Mouse (Mus musculus) brain, embryonic 14.5 days (tissue): ENCODE results near the gene Atp8a1. TPM values are rescaled to one million over a fixed set of nuclear protein-coding genes. Genes with fewer than 3 reads are reported as not detected.

Source experiments
- DNase-seq: peaks from one replicate; pipeline ENCODE4 v3.0.0-alpha.2; 2011; ENCODE audit warnings: low read depth
- CTCF ChIP-seq: fragments of 200-500 bp; IDR thresholded peaks from 2 replicates; pipeline ENCODE4 v1.5.1; 2012; ENCODE audit warnings: inconsistent platforms, mild to moderate bottlenecking, moderate library complexity, borderline replicate concordance; ENCODE audit not compliant: insufficient read depth, insufficient read length; ENCODE audit errors: extremely low read depth
- POLR2A ChIP-seq: fragments of 200-500 bp; IDR thresholded peaks from 2 replicates; pipeline ENCODE4 v1.6.1; 2012; ENCODE audit warnings: mild to moderate bottlenecking, inconsistent platforms, borderline replicate concordance; ENCODE audit not compliant: poor library complexity, insufficient read depth, insufficient read length, severe bottlenecking; ENCODE audit errors: extremely low read depth
- polyA plus RNA-seq: library from polyadenylated mRNA; depleted of rRNA; stranded (reverse); fragments of >200 nt; gene quantifications from 2 replicates; pipeline ENCODE4 v1.2.3, GENCODE M21; 2012

Gene Atp8a1
- polyA plus RNA-seq, 1 experiment = 40.2 TPM

GRCm38 (mm10) chr5:67797006-67797958, 50.0 kb downstream of the Atp8a1 start:
- TF ChIP-seq POLR2A = no peak
- TF ChIP-seq CTCF = no peak
- peak; percentile 60 for DNase-seq

- DNase-seq = no peak
- TF ChIP-seq POLR2A (no peak), CTCF (no peak)
These were observed 53.0 kb downstream of the Atp8a1 start for GRCm38 (mm10) chr5:67794129-67794800.

GRCm38 (mm10) chr5:67782775-67783174, 64.5 kb downstream of the Atp8a1 start:
- no peak for TF ChIP-seq POLR2A
- TF ChIP-seq CTCF = no peak
- DNase-seq = no peak

- TF ChIP-seq POLR2A = no peak
- peak; percentile 60 for TF ChIP-seq CTCF
- peak; percentile 93 for DNase-seq
These were observed 69.2 kb downstream of the Atp8a1 start for GRCm38 (mm10) chr5:67778026-67778425.

- TF ChIP-seq POLR2A (no peak), CTCF (no peak)
- no peak for DNase-seq
These were observed 73.0 kb downstream of the Atp8a1 start for GRCm38 (mm10) chr5:67774186-67774585.

- no peak for TF ChIP-seq POLR2A
- no peak for DNase-seq
These were observed 78.5 kb downstream of the Atp8a1 start for GRCm38 (mm10) chr5:67768708-67769107.

DNA sequence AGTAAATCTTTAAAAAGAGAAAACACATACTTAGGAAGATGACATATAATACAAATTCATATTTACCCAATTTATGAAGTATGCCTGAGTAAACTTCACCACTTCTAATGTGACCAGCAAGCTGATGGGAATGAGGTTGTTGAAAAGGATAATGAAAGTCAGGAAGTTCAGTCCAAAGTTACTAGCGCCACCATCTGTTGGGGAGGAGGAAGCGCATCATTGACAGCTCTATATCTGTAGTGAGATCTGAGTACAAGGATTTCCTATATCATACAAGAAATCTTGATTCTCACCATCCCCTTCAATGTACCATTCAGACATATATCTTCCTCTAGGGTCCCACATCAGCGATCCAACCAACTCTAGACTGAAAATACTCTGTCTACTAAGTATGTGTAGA, 82.4 kb downstream of the Atp8a1 start:
- TF ChIP-seq POLR2A = no peak
- DNase-seq = no peak

DNA sequence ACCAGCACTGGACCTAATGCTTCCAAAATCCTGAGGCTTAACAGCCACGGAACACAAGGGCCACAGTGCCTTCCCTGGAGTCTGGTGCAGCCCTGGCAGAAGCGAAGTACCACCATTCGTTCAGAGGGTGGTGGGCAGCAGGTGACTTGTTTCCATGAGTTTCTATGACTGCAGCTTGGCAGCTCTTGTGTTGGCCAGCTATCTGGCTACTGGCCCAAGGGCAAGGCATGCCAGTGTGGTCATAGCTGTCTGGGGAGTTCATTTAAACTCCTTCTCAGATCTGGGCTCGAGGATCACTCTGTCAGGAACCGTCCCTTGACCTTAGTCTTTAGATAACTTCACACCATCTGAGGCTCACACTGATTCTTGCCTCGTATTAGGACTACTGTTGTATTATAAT, 89.1 kb downstream of the Atp8a1 start:
- TF ChIP-seq POLR2A = no peak
- TF ChIP-seq CTCF = no peak
- no peak for DNase-seq

GRCm38 (mm10) chr5:67756138-67756537, 91.1 kb downstream of the Atp8a1 start:
- peak; percentile 76 for DNase-seq
- TF ChIP-seq CTCF (peak; percentile 73; the same call in 1 of the 2 replicates), POLR2A (no peak)

- TF ChIP-seq CTCF (no peak), POLR2A (no peak)
- peak; percentile 93 for DNase-seq
These were observed 94.2 kb downstream of the Atp8a1 start for GRCm38 (mm10) chr5:67753057-67753456.

DNA sequence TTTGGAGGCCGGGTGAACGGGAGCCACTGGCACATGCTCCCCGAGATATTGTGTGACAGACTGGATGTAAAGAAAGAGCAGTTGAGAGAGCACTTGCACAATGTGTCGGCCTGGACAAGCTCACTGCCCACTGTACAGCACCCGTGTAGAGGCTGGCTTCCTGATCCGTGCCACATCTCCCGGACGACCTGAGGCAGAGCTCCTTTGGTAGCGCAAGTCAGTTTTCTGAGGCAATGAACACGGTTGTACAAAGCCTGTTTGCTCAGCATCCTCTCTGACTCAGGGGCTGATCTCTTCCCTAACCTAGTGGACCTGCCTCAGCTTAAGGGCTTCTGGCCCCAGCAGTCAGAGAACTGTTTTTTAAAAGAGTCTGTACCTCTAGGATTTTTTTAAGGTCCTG, 94.6 kb downstream of the Atp8a1 start:
- DNase-seq = peak; percentile 78

DNA sequence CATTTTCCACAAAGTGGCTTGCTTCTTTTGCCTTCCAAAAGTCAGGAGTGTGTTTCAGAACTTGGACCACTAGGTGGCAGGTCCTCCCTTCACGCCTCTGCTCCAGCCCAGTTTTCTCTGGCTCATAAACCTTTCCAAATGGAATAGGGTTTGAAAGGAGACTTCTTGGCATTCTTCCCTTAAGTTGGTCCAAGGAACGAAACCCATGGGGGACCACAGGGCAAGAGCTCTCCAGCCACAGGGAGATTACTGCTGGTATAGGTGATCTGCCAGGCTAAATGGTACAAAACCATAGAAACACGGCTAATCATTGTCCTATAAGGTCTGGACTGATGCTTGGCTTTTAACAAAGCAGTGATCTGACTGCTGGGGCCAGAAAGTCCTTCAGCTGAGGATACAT, 95.2 kb downstream of the Atp8a1 start:
- DNase-seq = peak; percentile 85
- peak; percentile 87 for TF ChIP-seq CTCF
- TF ChIP-seq POLR2A = no peak

More for the DNA sequence above, 94.6 kb downstream of the Atp8a1 start:
- TF ChIP-seq POLR2A (no peak), CTCF (no peak)

DNA sequence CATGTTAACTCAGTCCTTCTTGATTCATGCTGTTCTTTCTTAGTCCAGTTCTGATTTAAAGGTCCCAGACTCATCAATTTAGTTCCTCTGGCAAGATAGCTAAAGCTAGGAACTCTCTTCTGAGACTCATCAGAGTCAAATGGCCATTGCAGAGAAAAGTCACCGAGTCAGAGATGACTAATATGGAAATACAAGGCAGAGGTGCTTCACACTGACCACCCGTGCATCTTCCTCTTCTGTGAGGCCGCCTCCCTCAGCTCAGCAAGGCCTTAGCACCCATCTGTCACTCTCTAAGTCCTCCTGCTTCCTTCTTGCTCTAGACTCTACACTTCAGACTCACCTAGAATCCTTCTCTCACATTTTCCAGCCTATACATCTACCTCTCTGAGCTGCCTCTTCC, 108.0 kb downstream of the Atp8a1 start:
- DNase-seq = no peak
- no peak for TF ChIP-seq CTCF
- no peak for TF ChIP-seq POLR2A

DNA sequence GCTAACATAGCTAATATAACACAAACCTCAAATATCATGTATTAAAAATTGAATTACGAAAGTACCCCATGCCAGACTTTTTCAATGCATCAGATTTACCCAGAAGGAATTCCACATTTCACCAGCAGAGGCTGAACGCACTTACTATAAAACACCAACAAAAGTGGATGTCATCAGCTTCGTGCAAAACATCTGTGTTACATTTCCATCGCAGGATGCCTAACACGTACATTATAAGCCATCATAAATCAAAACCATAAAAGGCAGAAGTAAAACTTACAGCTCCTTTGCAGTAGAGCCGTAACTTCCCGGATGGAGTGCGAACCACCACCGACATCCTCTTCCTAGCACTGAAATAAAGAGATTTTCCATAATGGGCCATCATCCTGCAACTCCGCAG, 109.1 kb downstream of the Atp8a1 start:
- no peak for TF ChIP-seq CTCF
- TF ChIP-seq POLR2A = no peak

GRCm38 (mm10) chr5:67735771-67736170, 111.5 kb downstream of the Atp8a1 start:
- no peak for DNase-seq
- TF ChIP-seq CTCF (no peak), POLR2A (no peak)

More for the DNA sequence above, 109.1 kb downstream of the Atp8a1 start:
- DNase-seq = no peak
